In the genomic region with DNA sequence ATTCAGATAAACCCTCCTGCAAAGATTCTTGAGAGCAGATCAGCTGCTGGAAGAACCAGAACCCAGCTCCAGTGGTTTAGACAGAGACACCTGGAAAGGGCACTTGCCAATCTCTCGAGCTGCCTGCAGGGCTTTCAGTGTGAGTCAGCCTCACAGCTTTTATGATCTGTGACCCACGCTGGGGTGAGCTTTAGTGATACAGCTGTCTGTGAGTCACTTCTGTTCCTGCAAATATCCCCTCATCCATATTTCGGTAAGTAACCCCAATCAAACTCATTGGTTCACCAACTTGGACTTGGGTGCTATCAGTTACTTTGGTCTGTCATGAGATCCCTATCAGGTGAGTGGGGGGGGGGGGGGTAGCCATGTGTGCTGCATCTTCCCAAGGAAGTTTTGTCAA, we compare ENCODE assay signal across 30 mouse cellular contexts.
"Had no signal": no experiment of that assay in that cellular context is flagged by ENCODE, and none has a peak within 500 bp of the region (broad histone marks: within the 10 kb centered on the region; RNA-seq: fewer than 3 reads in every experiment).

No protein-coding gene starts in this region.

- H3K4me2 ChIP-seq: limb, embryonic 12.5 days; limb, embryonic 13.5 days; limb, embryonic 15.5 days; liver, embryonic 11.5 days; liver, embryonic 12.5 days; liver, embryonic 13.5 days; liver, embryonic 15.5 days; lung, embryonic 14.5 days; lung, embryonic 15.5 days; midbrain, embryonic 12.5 days; midbrain, embryonic 13.5 days; midbrain, embryonic 15.5 days had no signal

- DNase-seq: left cerebral cortex, postnatal 4 days; liver; liver, embryonic 13.5 days; liver, postnatal 0 days; lung, adult 18-20 months; lung, adult 2 months; lung, embryonic 14.5 days; lung, postnatal 10 days; lung, postnatal 14 days; lung, postnatal 36 days; lung, postnatal 4 days; midbrain, embryonic 14.5 days had no signal

- H3K27me3 ChIP-seq: limb, embryonic 12.5 days; limb, embryonic 13.5 days; limb, embryonic 15.5 days; liver, embryonic 12.5 days; liver, embryonic 13.5 days; liver, embryonic 15.5 days; lung, embryonic 15.5 days; megakaryocyte, embryonic 14.5 days; midbrain, embryonic 12.5 days; midbrain, embryonic 13.5 days; midbrain, embryonic 15.5 days had no signal

- H3K9ac ChIP-seq: limb, embryonic 12.5 days; limb, embryonic 13.5 days; limb, embryonic 15.5 days; liver, embryonic 12.5 days; liver, embryonic 13.5 days; liver, embryonic 14.5 days; liver, embryonic 15.5 days; liver, postnatal 0 days; lung, embryonic 14.5 days; lung, embryonic 15.5 days; midbrain, embryonic 12.5 days; midbrain, embryonic 13.5 days; midbrain, embryonic 15.5 days had no signal

- H3K36me3 ChIP-seq: limb, embryonic 10.5 days; limb, embryonic 12.5 days; limb, embryonic 13.5 days; limb, embryonic 15.5 days; liver, embryonic 12.5 days; liver, embryonic 13.5 days; liver, embryonic 15.5 days; lung, embryonic 15.5 days; midbrain, embryonic 12.5 days; midbrain, embryonic 13.5 days; midbrain, embryonic 15.5 days had no signal

- H3K4me1 ChIP-seq: limb, embryonic 10.5 days; limb, embryonic 12.5 days; limb, embryonic 13.5 days; limb, embryonic 15.5 days; liver, embryonic 12.5 days; liver, embryonic 13.5 days; liver, embryonic 15.5 days; lung, embryonic 15.5 days; megakaryocyte, embryonic 14.5 days; midbrain, embryonic 12.5 days; midbrain, embryonic 13.5 days; midbrain, embryonic 15.5 days had no signal

- ATAC-seq: liver, embryonic 12.5 days; liver, postnatal 0 days; lung, postnatal 0 days; midbrain, embryonic 13.5 days; midbrain, embryonic 15.5 days; midbrain, embryonic 16.5 days had no signal

- H3K27ac ChIP-seq: left cerebral cortex, adult 2 months; limb, embryonic 10.5 days; limb, embryonic 12.5 days; limb, embryonic 13.5 days; limb, embryonic 15.5 days; liver, embryonic 12.5 days; liver, embryonic 13.5 days; liver, embryonic 14.5 days; liver, embryonic 15.5 days; lung, embryonic 15.5 days; macrophage; midbrain, embryonic 12.5 days; midbrain, embryonic 13.5 days; midbrain, embryonic 15.5 days had no signal

- H3K4me3 ChIP-seq: left cerebral cortex, adult 2 months; limb, embryonic 10.5 days; limb, embryonic 12.5 days; limb, embryonic 13.5 days; limb, embryonic 15.5 days; liver, embryonic 12.5 days; liver, embryonic 13.5 days; liver, embryonic 15.5 days; lung, embryonic 15.5 days; megakaryocyte, embryonic 14.5 days; midbrain, embryonic 12.5 days; midbrain, embryonic 13.5 days; midbrain, embryonic 15.5 days; myocyte had no signal

- H3K9me3 ChIP-seq: limb, embryonic 10.5 days; limb, embryonic 12.5 days; limb, embryonic 13.5 days; limb, embryonic 15.5 days; liver, embryonic 12.5 days; liver, embryonic 13.5 days; liver, embryonic 15.5 days; lung, embryonic 15.5 days; megakaryocyte, embryonic 14.5 days; midbrain, embryonic 12.5 days; midbrain, embryonic 13.5 days; midbrain, embryonic 15.5 days had no signal
